23 mouse cellular contexts compared by ENCODE assay signal in genomic region chr2:9795401-9795800, GRCm38 (mm10).
DNase-seq lines count a peak whose midpoint lies in the region; ATAC-seq and TF ChIP-seq lines count a peak whose summit lies in the region.
"Had no signal": no experiment of that assay in that cellular context is flagged by ENCODE, and none has a peak within 500 bp of the region (broad histone marks: within the 10 kb centered on the region; RNA-seq: fewer than 3 reads in every experiment).

No protein-coding gene starts in this region.

- no peak for TF ChIP-seq EP300 in liver, postnatal 0 days (IDR thresholded peaks at IDR 0.05; ENCODE audit: low read depth)

- WGBS in liver, embryonic 11.5 days: 68% methylated on average over 4 of the region's 4 CpGs
- 65% methylated on average over 4 of the region's 4 CpGs for WGBS in liver, postnatal 0 days (ENCODE audit: insufficient replicate concordance)

- H3K27ac ChIP-seq in liver, embryonic 11.5 days (ENCODE audit: low read depth, low read length): no peak overlapping the region
- no peak overlapping the region for H3K27ac ChIP-seq in liver, postnatal 0 days (ENCODE audit: low read depth)
- H3K27ac ChIP-seq: embryonic facial prominence, embryonic 13.5 days; embryonic facial prominence, embryonic 15.5 days; forebrain, embryonic 13.5 days; forebrain, embryonic 15.5 days had no signal

- H3K4me1 ChIP-seq in liver, embryonic 11.5 days (replicated peaks; ENCODE audit: control insufficient read depth, insufficient read depth, low read length): no peaks in the 10 kb centered on the region
- H3K4me1 ChIP-seq in liver, postnatal 0 days (ENCODE audit: insufficient read depth): no peaks in the 10 kb centered on the region
- H3K4me1 ChIP-seq: embryonic facial prominence, embryonic 13.5 days; embryonic facial prominence, embryonic 15.5 days had no signal

- TF ChIP-seq CTCF in liver, postnatal 0 days (IDR thresholded peaks at IDR 0.05; ENCODE audit: low read depth): no peak

- H3K9me3 ChIP-seq in liver, embryonic 11.5 days (ENCODE audit: control insufficient read depth, low read length): no peaks in the 10 kb centered on the region
- H3K9me3 ChIP-seq in liver, postnatal 0 days (ENCODE audit: low read length): no peaks in the 10 kb centered on the region
- H3K9me3 ChIP-seq: embryonic facial prominence, embryonic 13.5 days; embryonic facial prominence, embryonic 15.5 days; forebrain, embryonic 13.5 days; forebrain, embryonic 15.5 days had no signal

- H3K9ac ChIP-seq in liver, embryonic 11.5 days (ENCODE audit: low read depth, low read length): no peak overlapping the region
- no peak overlapping the region for H3K9ac ChIP-seq in liver, postnatal 0 days (replicated peaks)
- H3K9ac ChIP-seq: embryonic facial prominence, embryonic 13.5 days; embryonic facial prominence, embryonic 15.5 days; forebrain, embryonic 13.5 days; forebrain, embryonic 15.5 days; forebrain, postnatal 0 days had no signal

- no peak overlapping the region for H3K4me3 ChIP-seq in liver, embryonic 11.5 days (ENCODE audit: low read depth, low read length)
- no peak overlapping the region for H3K4me3 ChIP-seq in liver, postnatal 0 days (ENCODE audit: low read depth, low read length)
- H3K4me3 ChIP-seq: embryonic facial prominence, embryonic 13.5 days; embryonic facial prominence, embryonic 15.5 days; erythroblast, embryonic 14.5 days; forebrain, embryonic 13.5 days; forebrain, embryonic 15.5 days had no signal

- H3K27me3 ChIP-seq in liver, embryonic 11.5 days (replicated peaks; ENCODE audit: control insufficient read depth, insufficient read depth, low read length): no peaks in the 10 kb centered on the region
- H3K27me3 ChIP-seq in liver, postnatal 0 days (ENCODE audit: insufficient read depth, low read length): no peaks in the 10 kb centered on the region
- H3K27me3 ChIP-seq: embryonic facial prominence, embryonic 13.5 days; embryonic facial prominence, embryonic 15.5 days; forebrain, embryonic 13.5 days; forebrain, embryonic 15.5 days; Patski had no signal

- no peak overlapping the region for H3K4me2 ChIP-seq in liver, embryonic 11.5 days
- no peak overlapping the region for H3K4me2 ChIP-seq in liver, postnatal 0 days (ENCODE audit: low read depth, low read length)
- H3K4me2 ChIP-seq: embryonic facial prominence, embryonic 13.5 days; embryonic facial prominence, embryonic 15.5 days; forebrain, embryonic 13.5 days; forebrain, embryonic 15.5 days had no signal

- DNase-seq in heart, adult 11 months: peak; percentile 24
- no peak for DNase-seq in heart, adult 18-20 months
- peak; percentile 9 for DNase-seq in liver, embryonic 11.5 days (ENCODE audit: low spot score)
- DNase-seq in liver, postnatal 0 days: no peak
- peak; percentile 21 for DNase-seq in fibroblast of lung, adult 2 months (ENCODE audit: low read depth)
- DNase-seq in lung, postnatal 14 days: no peak
- DNase-seq: adrenal gland, adult 8-10 months; adrenal gland, postnatal 14 days; adrenal gland, postnatal 36 days; cerebellum, adult 11-12 months; cerebellum, adult 2 months; cerebellum, adult 9-10 months; cerebellum, postnatal 10 days; cerebellum, postnatal 25 days; embryo, embryonic 11 days; forebrain, postnatal 0 days had no signal

- H3K36me3 ChIP-seq in liver, embryonic 11.5 days (ENCODE audit: control insufficient read depth, insufficient read depth, low read length): no peaks in the 10 kb centered on the region
- no peaks in the 10 kb centered on the region for H3K36me3 ChIP-seq in liver, postnatal 0 days (replicated peaks; ENCODE audit: insufficient read depth, low read length)
- H3K36me3 ChIP-seq: embryonic facial prominence, embryonic 13.5 days; embryonic facial prominence, embryonic 15.5 days; forebrain, embryonic 15.5 days had no signal

- ATAC-seq in liver, embryonic 11.5 days (replicated peaks; ENCODE audit: low FRiP score): no peak
- no peak for ATAC-seq in liver, postnatal 0 days
- ATAC-seq: activated CD4-positive, CD25-positive, alpha-beta regulatory T cell, adult 4 months; forebrain, embryonic 13.5 days; forebrain, embryonic 15.5 days; forebrain, postnatal 0 days; Patski had no signal

Comparison
In these comparisons a context has a peak if more than half of its experiments do, and no peak if none do; other contexts are left out.
1. DNase-seq: peak in heart, adult 11 months (single experiment), liver, embryonic 11.5 days (single experiment) and fibroblast of lung, adult 2 months (single experiment); none in heart, adult 18-20 months (0 of 2), liver, postnatal 0 days (single experiment) and lung, postnatal 14 days (single experiment).